Mouse (Mus musculus) thymus, postnatal 14 days (tissue): ENCODE data around the gene Cemip.
"Not testable (repeated sequence)": the region's sequence is repeated elsewhere in the genome, so short reads cannot be mapped to it uniquely, and the experiment has no call there.

Experiments used
- DNase-seq: peaks from one replicate; pipeline ENCODE4 v3.0.0; 2021

Gene Cemip

DNA sequence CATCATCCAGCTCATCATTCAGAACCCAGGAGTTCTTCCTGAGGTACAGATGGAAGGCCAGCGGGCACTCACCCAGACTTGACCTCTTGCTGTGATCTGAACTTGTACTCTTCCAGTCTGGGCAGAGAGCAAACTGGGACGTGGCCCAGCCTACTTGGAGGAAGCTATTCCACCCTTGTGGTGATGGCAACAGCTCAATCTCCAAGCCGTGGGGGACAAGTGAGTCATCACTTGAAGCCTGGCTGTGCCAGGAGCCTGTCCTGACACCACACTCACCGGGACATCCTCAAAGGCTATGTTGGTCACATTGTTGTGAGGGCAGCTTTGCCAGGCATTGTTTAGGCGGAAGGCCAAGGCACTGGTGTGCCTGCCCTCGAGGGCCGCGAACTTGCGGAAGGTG, 133.8 kb downstream of the Cemip start:
- no peak for DNase-seq

- DNase-seq, result no peak
Observed at GRCm38 (mm10) chr7:83951327-83951726, 135.0 kb downstream of the Cemip start.

- DNase-seq, result no peak
Observed at GRCm38 (mm10) chr7:83949662-83950061, 136.6 kb downstream of the Cemip start.

- DNase-seq, result no peak
Observed at GRCm38 (mm10) chr7:83948743-83949142, 137.6 kb downstream of the Cemip start.

- no peak for DNase-seq
Observed at GRCm38 (mm10) chr7:83941701-83942101, 144.6 kb downstream of the Cemip start.

GRCm38 (mm10) chr7:83940136-83940535, 146.2 kb downstream of the Cemip start:
- DNase-seq, result no peak

- DNase-seq, result no peak
Observed at GRCm38 (mm10) chr7:83939017-83939721, 147.1 kb downstream of the Cemip start.

DNA sequence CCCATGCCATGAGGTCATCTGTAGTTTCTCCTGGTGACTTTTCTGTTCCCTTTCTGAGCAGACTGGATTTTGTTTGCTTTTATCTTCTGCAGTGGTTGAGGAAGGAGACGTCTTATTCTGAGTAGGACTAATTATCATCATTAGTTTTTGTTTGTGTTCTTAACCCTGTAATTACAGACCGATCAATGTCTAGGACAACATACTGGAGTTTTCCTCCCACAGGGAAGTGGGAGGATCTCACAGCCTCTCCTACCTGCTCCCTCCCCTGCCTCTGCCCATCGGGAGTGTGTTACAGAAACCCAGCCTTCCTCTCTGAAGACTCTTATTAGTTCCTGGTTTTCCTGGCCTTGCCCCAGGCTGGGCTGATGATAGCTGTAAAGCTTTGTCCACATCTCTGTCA, 164.7 kb downstream of the Cemip start:
- DNase-seq, result no peak

DNA sequence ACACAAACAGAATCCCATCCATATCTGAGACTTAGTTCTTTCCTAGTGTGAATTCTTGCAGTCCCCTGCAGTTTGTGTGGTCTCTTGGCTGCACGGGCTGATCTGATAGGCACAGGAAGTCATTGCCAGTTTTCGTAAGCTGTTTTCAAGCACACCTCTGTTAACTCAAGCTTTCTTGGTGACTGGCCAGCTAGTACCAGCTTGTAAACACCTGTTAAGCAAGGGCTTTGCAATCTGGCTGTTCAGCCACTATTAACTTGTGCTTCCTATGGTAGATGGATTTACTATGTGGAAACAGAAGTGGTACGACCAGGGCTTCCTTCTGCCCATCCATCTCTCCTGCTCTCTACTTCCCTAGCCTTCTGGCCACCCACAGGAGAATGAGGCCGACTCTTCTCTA, 166.1 kb downstream of the Cemip start:
- DNase-seq, result no peak

DNA sequence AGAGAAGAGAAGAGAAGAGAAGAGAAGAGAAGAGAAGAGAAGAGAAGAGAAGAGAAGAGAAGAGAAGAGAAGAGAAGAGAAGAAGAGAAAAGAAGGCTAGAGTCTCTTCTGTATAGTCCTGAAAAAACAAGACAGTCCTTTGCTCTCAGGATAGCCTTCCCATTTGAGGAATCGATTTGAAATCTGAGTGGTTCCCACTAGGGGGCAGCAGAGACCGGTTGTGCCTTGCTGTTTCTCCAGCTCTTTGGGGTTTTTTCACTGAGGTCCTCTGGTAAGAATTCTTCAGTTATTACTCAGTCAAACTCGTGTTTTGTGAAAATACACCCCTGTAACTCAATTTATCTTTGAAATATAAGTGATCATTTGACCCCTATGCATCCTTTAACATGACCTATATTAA, 171.7 kb downstream of the Cemip start:
- DNase-seq, result peak; percentile 81

DNA sequence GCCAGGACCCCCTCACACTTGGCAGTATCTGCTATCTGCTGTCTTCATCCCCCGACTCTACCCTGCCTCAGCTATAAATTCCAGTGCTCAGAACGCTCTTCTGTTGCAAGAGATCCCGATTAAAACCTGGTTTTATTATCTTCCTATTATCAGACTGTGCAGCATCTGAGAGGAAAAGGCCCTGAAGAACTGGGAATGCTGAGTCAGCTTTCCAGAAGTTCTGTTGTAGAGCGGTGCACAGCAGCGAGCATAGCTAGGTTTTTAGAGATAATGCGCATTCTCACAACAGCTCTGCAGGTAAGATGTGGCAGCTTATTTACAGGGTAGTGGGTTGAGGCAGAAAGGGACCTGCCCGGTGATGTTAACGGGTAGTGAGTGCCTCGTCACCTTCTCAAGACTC, 172.3 kb downstream of the Cemip start:
- no peak for DNase-seq

GRCm38 (mm10) chr7:83913405-83913932, 172.8 kb downstream of the Cemip start:
- no peak for DNase-seq

DNA sequence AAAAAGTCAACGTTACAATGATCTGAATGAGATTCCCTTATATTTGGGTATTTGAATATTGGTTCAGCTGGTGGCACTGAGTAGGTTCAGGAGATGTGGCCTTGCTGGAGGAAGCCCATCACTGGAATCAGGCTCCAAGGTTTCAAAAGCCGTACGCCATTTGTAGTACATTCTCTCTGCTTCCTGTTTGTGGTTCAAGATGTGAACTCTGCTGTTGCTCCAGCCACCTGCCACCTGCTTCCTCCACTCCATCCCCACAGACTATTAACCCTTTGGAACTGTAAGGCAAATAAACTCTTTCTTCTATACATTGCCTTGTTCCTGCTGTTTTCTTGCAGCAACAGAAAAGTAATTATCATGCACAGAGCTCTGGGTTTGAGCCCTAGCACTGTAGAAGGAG, 174.4 kb downstream of the Cemip start:
- peak; percentile 35 for DNase-seq

GRCm38 (mm10) chr7:83904831-83905230, 181.5 kb downstream of the Cemip start:
- no peak for DNase-seq

DNA sequence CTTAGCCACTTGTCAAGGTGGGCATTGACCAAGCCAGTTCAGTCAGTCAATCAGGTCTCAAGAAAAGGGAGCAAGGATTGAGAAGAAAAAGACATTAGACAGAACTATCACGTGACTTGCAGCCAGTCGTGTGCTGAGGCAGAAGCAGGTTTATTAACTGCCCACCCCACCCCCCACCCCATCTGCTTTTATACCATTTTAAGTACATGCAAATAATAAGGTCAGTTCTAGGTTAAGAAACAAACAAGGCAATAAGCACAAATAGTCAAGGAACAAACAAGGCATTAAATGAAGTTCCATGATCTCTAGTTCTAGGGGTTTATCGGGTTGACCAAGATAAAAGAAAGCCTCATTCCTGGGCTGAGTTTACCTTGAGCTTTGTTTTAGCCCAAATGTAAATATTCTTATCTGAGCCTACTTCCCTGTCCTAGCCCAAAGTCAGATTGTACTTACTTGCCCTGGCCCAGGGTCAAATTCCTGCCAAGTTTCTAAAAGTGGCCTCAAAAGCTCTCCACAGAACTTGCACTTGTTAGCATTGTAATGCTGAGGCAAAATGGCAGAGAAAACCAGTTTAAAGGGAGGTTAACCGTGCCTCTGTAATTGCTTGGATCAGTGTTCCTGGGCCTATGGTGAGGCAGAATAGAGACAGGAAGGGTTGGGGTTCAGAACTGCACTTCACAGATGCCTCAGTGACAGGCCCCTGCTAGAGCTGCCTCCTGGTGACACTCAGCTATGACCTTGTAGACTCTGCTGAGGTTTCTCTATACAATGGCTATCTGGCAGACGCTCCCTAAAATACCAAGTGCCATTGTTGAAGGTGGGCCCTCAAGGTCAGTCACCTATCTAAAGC, 183.8 kb downstream of the Cemip start:
- DNase-seq, result no peak

DNA sequence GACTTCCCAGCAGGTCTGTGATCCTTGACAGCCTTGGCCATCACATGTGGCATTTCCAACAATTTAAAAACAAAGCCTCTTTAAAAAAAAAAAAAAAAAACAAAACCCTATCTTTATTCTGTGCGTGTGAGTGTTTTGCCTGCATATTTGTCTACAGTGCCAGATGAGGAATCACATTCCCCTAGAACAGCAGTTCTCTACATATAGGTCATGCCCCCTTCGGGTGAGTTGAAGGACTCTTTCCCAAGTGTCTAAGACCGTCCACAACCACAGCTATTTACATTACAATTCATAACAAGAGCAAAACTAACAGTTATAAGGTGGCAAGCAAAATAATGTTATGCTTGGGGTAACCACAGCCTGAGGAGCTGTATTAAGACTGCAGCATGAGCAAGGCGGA, 184.9 kb downstream of the Cemip start:
- no peak for DNase-seq

DNA sequence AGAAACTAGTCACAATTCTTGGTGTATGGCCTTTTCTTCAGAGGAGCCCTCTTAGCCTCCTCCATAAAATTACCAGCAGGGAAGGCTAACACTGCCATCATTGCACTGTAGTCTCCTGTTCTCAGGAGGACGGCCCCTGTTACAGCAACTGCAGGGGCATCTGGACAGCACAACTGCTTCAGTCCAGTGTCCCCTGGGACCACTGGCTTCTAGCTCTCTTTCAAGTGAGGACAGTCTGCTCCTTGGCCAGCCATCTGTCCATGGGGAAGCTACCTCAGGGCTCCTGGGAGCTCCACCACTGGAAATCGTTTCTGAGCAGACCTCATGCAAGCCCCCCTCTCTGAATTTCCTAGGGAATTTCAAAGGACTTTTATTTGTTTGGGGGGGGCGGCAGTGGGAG, 185.8 kb downstream of the Cemip start:
- no peak for DNase-seq

DNA sequence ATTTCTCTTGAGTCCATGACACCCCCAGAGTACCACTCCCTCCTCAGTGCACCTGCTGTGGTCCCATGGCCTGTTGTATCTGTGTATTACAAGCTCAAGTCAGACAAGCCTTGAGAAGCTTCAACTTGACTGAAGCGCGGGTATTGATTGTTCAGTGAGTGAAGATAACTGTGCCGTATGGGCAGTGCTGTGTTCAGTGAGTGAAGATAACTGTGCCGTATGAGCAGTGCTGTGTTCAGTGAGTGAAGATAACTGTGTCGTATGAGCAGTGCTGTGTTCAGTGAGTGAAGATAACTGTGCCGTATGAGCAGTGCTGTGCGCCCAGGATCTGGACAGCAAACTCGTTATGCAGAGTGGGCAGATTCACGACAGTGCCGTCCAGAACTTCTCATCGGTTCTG, 188.0 kb downstream of the Cemip start:
- DNase-seq, result no peak

GRCm38 (mm10) chr7:83896077-83896740, 190.1 kb downstream of the Cemip start:
- DNase-seq, result no peak

- DNase-seq, result no peak
Observed at GRCm38 (mm10) chr7:83894348-83894747, 192.0 kb downstream of the Cemip start.

GRCm38 (mm10) chr7:83892333-83892669, 194.0 kb downstream of the Cemip start:
- DNase-seq, result no peak

GRCm38 (mm10) chr7:83891433-83892332, 194.6 kb downstream of the Cemip start:
- peak; percentile 99 for DNase-seq

DNA sequence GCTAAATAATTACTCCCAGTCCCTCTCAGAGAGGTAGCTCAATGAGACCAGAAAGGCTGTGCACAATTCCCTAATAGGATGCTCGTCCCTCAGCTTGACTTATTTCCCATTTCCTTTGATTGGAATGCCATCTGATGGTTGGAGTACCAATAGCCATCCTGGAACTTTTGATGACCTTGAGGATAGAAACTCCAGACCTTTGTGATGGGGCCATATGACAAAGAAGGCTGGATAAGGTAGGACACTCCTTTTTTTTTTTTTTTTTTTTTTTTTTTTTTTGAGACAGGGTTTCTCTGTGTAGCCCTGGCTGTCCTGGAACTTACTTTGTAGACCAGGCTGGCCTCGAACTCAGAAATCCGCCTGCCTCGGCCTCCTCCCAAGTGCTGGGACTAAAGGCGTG, 196.4 kb downstream of the Cemip start:
- not testable (repeated sequence) for DNase-seq
